Mouse (Mus musculus): ENCODE results near the gene Lmntd2.

- no peak for TF ChIP-seq CTCF (IDR thresholded peaks at IDR 0.05; ENCODE audit: low read depth, low read length)
- TF ChIP-seq GATA1 (IDR thresholded peaks at IDR 0.05; ENCODE audit: borderline replicate concordance, low read length), result no peak
Observed at GRCm38 (mm10) chr7:141222696-141223215, 8.9 kb upstream of the Lmntd2 start.

Data from G1E (cell line).